Mouse (Mus musculus) hindbrain, postnatal 0 days (tissue): ENCODE results near the gene Scml4. TPM values are rescaled to one million over a fixed set of nuclear protein-coding genes. Genes with fewer than 3 reads are reported as not detected.

ENCODE experiments used
- ATAC-seq: fragments of 200-750 bp; cut with Nextera tagmentation; 2 replicates; pipeline ENCODE4 v1.8.0; 2017; ENCODE audit warnings: mild to moderate bottlenecking, moderate TSS enrichment, moderate library complexity
- DNase-seq: peaks from one replicate; pipeline ENCODE4 v3.0.0-alpha.2; 2015; ENCODE audit warnings: low spot score
- H3K27ac ChIP-seq: fragments of 300-500 bp; sonication (generic); 2 replicates; pipeline ENCODE4 v1.5.1; 2014; ENCODE audit warnings: mild to moderate bottlenecking
- H3K27me3 ChIP-seq: fragments of 300-500 bp; sonication (generic); 2 replicates; pipeline ENCODE4 v1.6.1; 2014; ENCODE audit warnings: low read length, mixed read lengths; ENCODE audit not compliant: insufficient read depth
- H3K36me3 ChIP-seq: fragments of 300-500 bp; sonication (generic); 2 replicates; pipeline ENCODE4 v1.6.1; 2014; ENCODE audit warnings: low read length, mixed read lengths; ENCODE audit not compliant: insufficient read depth
- H3K4me1 ChIP-seq: fragments of 300-500 bp; sonication (generic); 2 replicates; pipeline ENCODE4 v1.6.1; 2014; ENCODE audit warnings: antibody characterized with exemption, low read length, mixed read lengths; ENCODE audit not compliant: insufficient read depth
- H3K4me2 ChIP-seq: fragments of 300-500 bp; sonication (generic); 2 replicates; pipeline ENCODE4 v1.6.1; 2014; ENCODE audit warnings: low read depth, mild to moderate bottlenecking, low read length, moderate library complexity, mixed read lengths
- H3K4me3 ChIP-seq: fragments of 300-500 bp; sonication (generic); 2 replicates; pipeline ENCODE4 v1.5.1; 2014; ENCODE audit warnings: low read length
- H3K9ac ChIP-seq: fragments of 300-500 bp; sonication (generic); replicated peaks from 2 replicates; pipeline ENCODE4 v1.6.1; 2014; ENCODE audit warnings: mild to moderate bottlenecking, low read length, moderate library complexity, mixed read lengths
- H3K9me3 ChIP-seq: fragments of 300-500 bp; sonication (generic); 2 replicates; pipeline ENCODE4 v1.6.1; 2016; ENCODE audit warnings: low read length, mixed read lengths
- CTCF ChIP-seq: IDR thresholded peaks from 2 replicates; pipeline ENCODE4 v1.5.1; 2016; ENCODE audit warnings: antibody characterized with exemption, control low read depth, low read depth
- WGBS: fragments of 180-500 bp; shearing (Covaris S2); extraction: QIAGEN DNeasy Blood & Tissue Kit; methylation state at CpG from one replicate; pipeline ENCODE4 v1.1.7; 2014; 5-methylcytosine and 5-hydroxymethylcytosine counted together
- polyA plus RNA-seq: library from polyadenylated mRNA; unstranded; fragments of >200 nt; fragmentation: Nextera tagmentation; extraction: Ambion mirVana; gene quantifications from 2 replicates; pipeline ENCODE4 v1.2.1, GENCODE M21; 2015
- total RNA-seq: library from RNA; depleted of rRNA; stranded (reverse); fragments of >200 nt; gene quantifications from 2 replicates; pipeline ENCODE4 v1.2.3, GENCODE M21; 2014

The Scml4 gene
- total and polyA plus RNA-seq, 2 experiments from 2014 or later, result 7.0 to 16.4 TPM

- H3K36me3 ChIP-seq, result no peaks in the 10 kb centered on the region
- no peaks in the 10 kb centered on the region for H3K4me1 ChIP-seq
- H3K27me3 ChIP-seq, result no peaks in the 10 kb centered on the region
- no peak overlapping the region for H3K9ac ChIP-seq
- ATAC-seq (no peak), DNase-seq (no peak)
- no peak overlapping the region for H3K27ac ChIP-seq
- WGBS, result 74% methylated on average over 21 of the region's 21 CpGs
- H3K9me3 ChIP-seq, result no peaks in the 10 kb centered on the region
- no peak for TF ChIP-seq CTCF
- no peak overlapping the region for H3K4me2 ChIP-seq
- no peak overlapping the region for H3K4me3 ChIP-seq
Measured at GRCm38 (mm10) chr10:42940193-42941050, 80.3 kb downstream of the Scml4 start.

DNA sequence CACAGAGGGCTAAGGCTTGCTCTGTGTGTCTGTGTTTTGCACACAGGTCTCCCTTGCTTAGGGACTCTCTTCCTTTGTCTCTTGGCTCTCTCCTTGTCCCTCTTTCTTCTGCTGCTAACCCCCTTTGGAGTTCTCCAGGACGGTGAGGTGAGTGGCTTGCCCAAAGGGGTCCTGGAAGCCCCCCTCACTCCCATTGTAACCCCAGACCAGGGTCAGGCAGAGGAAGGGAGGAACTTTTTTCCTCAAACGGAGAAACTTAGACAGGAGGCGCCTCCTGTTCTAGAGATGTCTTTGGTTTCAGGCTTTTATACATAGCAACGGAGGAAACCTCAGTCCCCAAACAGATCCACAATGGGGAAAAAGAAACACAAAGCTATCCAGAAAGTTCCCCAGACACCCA lies 81.1 kb downstream of the Scml4 start:
- ATAC-seq, result no peak
- TF ChIP-seq CTCF, result no peak
- WGBS, result 42% methylated on average over 4 of the region's 4 CpGs

DNA sequence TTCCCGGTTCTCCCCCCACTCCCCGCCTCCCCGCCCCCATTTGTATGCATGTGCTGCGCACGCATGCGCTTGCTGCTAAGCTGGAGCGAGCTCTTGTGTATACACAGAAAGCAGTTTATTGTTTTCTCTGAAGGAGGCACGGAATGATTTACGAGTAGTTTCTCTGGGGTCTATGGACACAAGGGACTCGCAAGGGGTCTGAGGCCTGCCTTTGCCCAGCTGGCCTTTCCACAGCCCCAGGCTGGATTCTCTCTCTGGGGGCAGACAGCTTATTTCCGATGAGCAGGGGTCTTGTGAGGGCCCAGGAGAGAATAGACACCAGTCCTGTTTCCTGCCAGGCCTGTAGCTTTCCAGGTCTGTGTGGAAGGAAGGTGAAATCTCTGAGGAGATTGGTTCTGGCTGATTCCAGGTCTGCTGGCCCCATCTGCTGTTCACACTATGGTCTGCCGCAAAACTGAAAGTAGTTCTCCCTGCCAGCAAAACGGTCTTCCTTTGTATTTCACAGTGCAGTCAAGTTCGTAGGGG lies 81.6 kb downstream of the Scml4 start:
- H3K4me3 ChIP-seq, result no peak overlapping the region
- TF ChIP-seq CTCF, result peak; percentile 76
- no peaks in the 10 kb centered on the region for H3K4me1 ChIP-seq
- H3K27me3 ChIP-seq, result no peaks in the 10 kb centered on the region
- peak; percentile 91 for ATAC-seq
- 39% methylated on average over 14 of the region's 14 CpGs for WGBS
- no peak overlapping the region; the same call in 1 of the 2 replicates for H3K9ac ChIP-seq
- peak overlapping the region; percentile 38 for H3K4me2 ChIP-seq
- H3K36me3 ChIP-seq, result no peaks in the 10 kb centered on the region
- DNase-seq, result peak; percentile 84
- peak overlapping the region; percentile 61; the same call in 1 of the 2 replicates for H3K27ac ChIP-seq
- no peaks in the 10 kb centered on the region for H3K9me3 ChIP-seq

More for the DNA sequence above, 81.1 kb downstream of the Scml4 start:
- Histone ChIP-seq H3K4me3 (no peak overlapping the region), H3K27me3 (no peaks in the 10 kb centered on the region), H3K4me2 (peak overlapping the region; percentile 38), H3K9me3 (no peaks in the 10 kb centered on the region), H3K36me3 (no peaks in the 10 kb centered on the region), H3K27ac (peak overlapping the region; percentile 61; the same call in 1 of the 2 replicates), H3K4me1 (no peaks in the 10 kb centered on the region), H3K9ac (no peak overlapping the region)
- no peak for DNase-seq

DNA sequence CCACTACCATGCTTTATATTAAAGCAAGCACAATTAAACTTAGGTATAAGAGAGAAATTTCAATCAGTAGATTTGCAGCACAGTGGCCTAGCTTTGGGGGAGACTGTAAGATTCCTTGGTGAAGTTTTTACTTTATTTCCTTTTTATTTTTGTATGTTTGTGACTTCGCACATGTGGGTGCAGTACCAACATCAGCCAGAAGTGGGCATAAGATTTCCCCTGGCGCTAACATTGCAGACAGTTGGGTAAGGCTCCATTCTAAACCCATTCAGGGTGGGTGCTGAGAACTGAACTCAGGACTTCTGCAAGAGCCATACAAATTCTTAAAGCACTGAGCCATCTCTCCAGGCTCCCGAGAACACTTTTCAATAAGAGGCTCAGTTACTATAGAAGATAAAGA lies 82.1 kb downstream of the Scml4 start:
- Histone ChIP-seq H3K4me2 (no peak overlapping the region), H3K27me3 (no peaks in the 10 kb centered on the region), H3K9me3 (no peaks in the 10 kb centered on the region), H3K4me1 (no peaks in the 10 kb centered on the region), H3K36me3 (no peaks in the 10 kb centered on the region), H3K4me3 (no peak overlapping the region), H3K27ac (peak overlapping the region; percentile 61; the same call in 1 of the 2 replicates), H3K9ac (no peak overlapping the region)
- DNase-seq (no peak), ATAC-seq (no peak)
- peak; percentile 49 for TF ChIP-seq CTCF
- 91% methylated on average over 3 of the region's 3 CpGs for WGBS

DNA sequence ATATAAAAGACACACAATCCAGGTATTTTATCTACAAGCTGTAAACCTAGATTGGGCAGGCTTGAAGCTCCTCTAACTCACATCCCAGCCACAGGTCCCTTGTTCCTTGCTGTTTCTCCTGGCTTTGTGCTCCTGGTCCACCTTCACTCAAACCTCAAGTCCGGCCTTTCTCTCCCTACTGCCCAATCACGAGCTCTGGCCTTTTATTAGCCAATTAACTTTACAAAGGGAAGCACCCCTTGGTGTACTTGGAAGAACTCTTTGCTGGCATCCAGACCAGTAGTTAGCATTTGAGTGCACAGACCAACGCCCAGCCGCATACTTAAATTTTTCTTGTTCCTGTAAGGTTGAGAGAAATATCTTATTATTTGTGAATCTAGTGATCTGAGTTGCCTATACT lies 85.1 kb downstream of the Scml4 start:
- Histone ChIP-seq H3K36me3 (no peaks in the 10 kb centered on the region), H3K9ac (no peak overlapping the region), H3K4me1 (no peaks in the 10 kb centered on the region), H3K4me2 (no peak overlapping the region), H3K27ac (no peak overlapping the region), H3K27me3 (no peaks in the 10 kb centered on the region), H3K4me3 (no peak overlapping the region), H3K9me3 (no peaks in the 10 kb centered on the region)
- TF ChIP-seq CTCF, result no peak
- ATAC-seq (no peak), DNase-seq (no peak)
- 45% methylated on average over 4 of the region's 4 CpGs for WGBS

GRCm38 (mm10) chr10:42947336-42947735 lies 87.2 kb downstream of the Scml4 start:
- H3K9me3 ChIP-seq, result no peaks in the 10 kb centered on the region
- H3K27ac ChIP-seq, result no peak overlapping the region
- no peak for TF ChIP-seq CTCF
- ATAC-seq, result no peak
- H3K36me3 ChIP-seq, result no peaks in the 10 kb centered on the region
- H3K4me2 ChIP-seq, result no peak overlapping the region
- H3K27me3 ChIP-seq, result no peaks in the 10 kb centered on the region
- no peaks in the 10 kb centered on the region for H3K4me1 ChIP-seq
- H3K4me3 ChIP-seq, result no peak overlapping the region
- H3K9ac ChIP-seq, result no peak overlapping the region
- 91% methylated on average over 5 of the region's 5 CpGs for WGBS
- DNase-seq, result no peak
